Mouse (Mus musculus) thymus, postnatal 10 days (tissue): Measurements from ENCODE around the gene Gm45837.

ENCODE experiments used
- DNase-seq, 2 experiments: peaks; one replicate each; pipeline ENCODE4 v3.0.0; 2021; ENCODE audit warnings: low spot score in 2 of 2

Gm45837 gene

GRCm38 (mm10) chr7:101465392-101465791 lies 54.7 kb downstream of the Gm45837 start:
- DNase-seq = no peak

GRCm38 (mm10) chr7:101465850-101466580 lies 55.3 kb downstream of the Gm45837 start:
- DNase-seq = no peak

GRCm38 (mm10) chr7:101466581-101467081 lies 55.9 kb downstream of the Gm45837 start:
- DNase-seq = no peak

- DNase-seq = no peak
Measured at GRCm38 (mm10) chr7:101471423-101471822, 60.7 kb downstream of the Gm45837 start.

- no peak for DNase-seq
Measured at GRCm38 (mm10) chr7:101471968-101472480, 61.3 kb downstream of the Gm45837 start.

GRCm38 (mm10) chr7:101472598-101473558 lies 62.2 kb downstream of the Gm45837 start:
- no peak for DNase-seq

GRCm38 (mm10) chr7:101474399-101474811 lies 63.7 kb downstream of the Gm45837 start:
- no peak for DNase-seq

- DNase-seq = no peak
Measured at GRCm38 (mm10) chr7:101476028-101476427, 65.3 kb downstream of the Gm45837 start.

GRCm38 (mm10) chr7:101476493-101476892 lies 65.8 kb downstream of the Gm45837 start:
- no peak for DNase-seq

- no peak for DNase-seq
Measured at GRCm38 (mm10) chr7:101477200-101477599, 66.5 kb downstream of the Gm45837 start.

GRCm38 (mm10) chr7:101478099-101478498 lies 67.4 kb downstream of the Gm45837 start:
- no peak for DNase-seq

- DNase-seq = no peak
Measured at GRCm38 (mm10) chr7:101479841-101480240, 69.2 kb downstream of the Gm45837 start.

GRCm38 (mm10) chr7:101480671-101481070 lies 70.0 kb downstream of the Gm45837 start:
- no peak for DNase-seq

- no peak for DNase-seq
Measured at GRCm38 (mm10) chr7:101481872-101482498, 71.3 kb downstream of the Gm45837 start.

GRCm38 (mm10) chr7:101482499-101483081 lies 71.9 kb downstream of the Gm45837 start:
- peak; percentile 45 to 46 for DNase-seq

GRCm38 (mm10) chr7:101483498-101484115 lies 72.9 kb downstream of the Gm45837 start:
- DNase-seq = no peak

GRCm38 (mm10) chr7:101487102-101487501 lies 76.4 kb downstream of the Gm45837 start:
- DNase-seq = peak; percentile 27 to 32

GRCm38 (mm10) chr7:101490952-101491351 lies 80.3 kb downstream of the Gm45837 start:
- no peak for DNase-seq

GRCm38 (mm10) chr7:101498385-101498784 lies 87.7 kb downstream of the Gm45837 start:
- no peak for DNase-seq

GRCm38 (mm10) chr7:101499251-101499650 lies 88.6 kb downstream of the Gm45837 start:
- peak; percentile 50 to 58 for DNase-seq

GRCm38 (mm10) chr7:101499701-101500100 lies 89.0 kb downstream of the Gm45837 start:
- DNase-seq = peak; percentile 38 to 41
